Mouse (Mus musculus) G1E (cell line): Measurements from ENCODE around the gene Aqp5. TPM values are rescaled to one million over a fixed set of nuclear protein-coding genes. Genes with fewer than 3 reads are reported as not detected.

Experiments used
- ATAC-seq: 2 replicates; pipeline ENCODE4 v1.8.0; 2016; ENCODE audit warnings: mild to moderate bottlenecking; ENCODE audit not compliant: insufficient number of reproducible peaks, poor library complexity, low FRiP score, severe bottlenecking; ENCODE audit errors: extremely low read depth
- DNase-seq: peaks from one replicate; pipeline ENCODE4 v3.0.0; 2012; ENCODE audit warnings: low spot score
- H3K27me3 ChIP-seq: 2 replicates; pipeline ENCODE4 v1.6.1; 2012; ENCODE audit warnings: mild to moderate bottlenecking, low read length, inconsistent platforms; ENCODE audit not compliant: insufficient read depth
- H3K36me3 ChIP-seq: replicated peaks from 2 replicates; pipeline ENCODE3; 2012; ENCODE audit warnings: mild to moderate bottlenecking, inconsistent platforms
- H3K4me1 ChIP-seq: 2 replicates; pipeline ENCODE4 v1.6.1; 2012; ENCODE audit warnings: low read depth, low read length, inconsistent platforms, mixed read lengths; ENCODE audit not compliant: insufficient read depth
- H3K4me3 ChIP-seq: 2 replicates; pipeline ENCODE4 v1.5.1; 2012; ENCODE audit warnings: low read depth, mild to moderate bottlenecking, inconsistent platforms, low read length, moderate library complexity, mixed read lengths
- H3K9me3 ChIP-seq: replicated peaks from 2 replicates; pipeline ENCODE4 v1.6.1; 2012; ENCODE audit warnings: inconsistent platforms
- CTCF ChIP-seq: IDR thresholded peaks from 2 replicates; pipeline ENCODE4 v1.5.1; 2012; ENCODE audit warnings: low read depth, low read length, inconsistent platforms, mixed read lengths
- GATA1 ChIP-seq: IDR thresholded peaks from 2 replicates; pipeline ENCODE4 v1.6.1; 2012; ENCODE audit warnings: borderline replicate concordance, low read length, inconsistent platforms, mixed read lengths
- GATA2 ChIP-seq: IDR thresholded peaks from 2 replicates; pipeline ENCODE4 v1.6.1; 2012; ENCODE audit warnings: low read depth, low read length, inconsistent platforms, borderline replicate concordance
- POLR2AphosphoS5 ChIP-seq: IDR thresholded peaks from 2 replicates; pipeline ENCODE4 v1.6.1; 2012; ENCODE audit warnings: low read depth, low read length, inconsistent platforms; ENCODE audit not compliant: insufficient replicate concordance
- TAL1 ChIP-seq: conservative IDR thresholded peaks from 2 replicates; pipeline ENCODE4 v1.6.1; 2012; ENCODE audit warnings: low read depth, low read length, inconsistent platforms, mixed read lengths
- polyA plus RNA-seq: library from polyadenylated mRNA; stranded (reverse); fragments of >175 nt; gene quantifications from 2 replicates; pipeline ENCODE4 v1.2.3, GENCODE M21; 2012
- total RNA-seq, 2 experiments: library from RNA; stranded (forward) in 1 of 2; stranded (reverse) in 1 of 2; fragments of 200-1000 nt in 1 of 2; fragments of >200 nt in 1 of 2; fragmentation: Nextera tagmentation in 1 of 2; gene quantifications; 2 replicates each; pipeline ENCODE4 v1.2.3; 2014 to 2017

Gene Aqp5
- total and polyA plus RNA-seq, 3 experiments: 0.44 TPM; not detected in 2

GRCm38 (mm10) chr15:99607388-99608113, 17.0 kb downstream of the Aqp5 start:
- TF ChIP-seq POLR2AphosphoS5: no peak
- no peak for TF ChIP-seq GATA2
- no peak for TF ChIP-seq GATA1
- TF ChIP-seq TAL1: no peak
- no peak for TF ChIP-seq CTCF
- no peak for DNase-seq
- Histone ChIP-seq H3K36me3 (no peaks in the 10 kb centered on the region), H3K4me3 (no peak overlapping the region), H3K4me1 (peaks cover 32% of the 10 kb centered on the region), H3K9me3 (peaks cover 2% of the 10 kb centered on the region), H3K27me3 (peaks cover 67% of the 10 kb centered on the region)
- no peak for ATAC-seq

DNA sequence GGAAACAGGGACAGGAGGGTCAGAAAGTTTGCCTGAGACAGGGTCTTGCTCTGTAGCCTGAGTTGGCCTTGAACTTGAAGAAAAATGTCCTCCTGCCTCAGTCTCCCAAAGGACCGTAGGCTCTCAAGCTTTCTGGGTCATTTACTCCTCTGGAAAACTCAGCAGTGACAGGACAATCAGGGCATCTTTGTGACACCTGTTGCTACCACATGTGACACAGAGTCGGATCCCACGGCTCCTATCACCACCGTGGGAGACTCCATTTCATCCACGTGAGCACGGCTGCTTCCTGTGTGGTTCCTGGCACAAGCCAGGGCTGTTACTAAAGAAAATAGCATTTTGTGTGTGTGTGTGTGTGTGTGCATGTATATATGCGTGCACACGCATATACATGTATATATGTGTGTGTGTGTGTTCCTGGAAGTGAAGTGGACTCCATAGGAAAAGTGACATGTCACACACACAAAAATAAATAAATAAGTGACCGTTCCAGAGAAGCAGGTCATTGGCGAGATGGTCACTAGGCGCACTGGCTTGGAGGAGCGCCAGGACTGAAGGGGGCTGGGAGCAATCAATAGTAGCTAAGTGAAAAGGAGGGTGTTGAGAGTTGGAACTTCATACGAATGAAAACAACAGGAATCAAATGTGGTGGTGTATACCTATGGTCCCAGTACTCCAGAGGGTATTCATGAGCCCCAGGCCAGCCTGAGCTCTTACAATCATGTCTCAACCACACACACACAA, 18.0 kb downstream of the Aqp5 start:
- ATAC-seq: no peak
- Histone ChIP-seq H3K9me3 (peaks cover 3% of the 10 kb centered on the region), H3K4me1 (peaks cover 32% of the 10 kb centered on the region), H3K27me3 (peaks cover 60% of the 10 kb centered on the region), H3K4me3 (no peak overlapping the region), H3K36me3 (no peaks in the 10 kb centered on the region)
- DNase-seq: no peak
- TF ChIP-seq CTCF (no peak), TAL1 (no peak), GATA2 (no peak), GATA1 (no peak), POLR2AphosphoS5 (no peak)

GRCm38 (mm10) chr15:99611563-99611962, 21.0 kb downstream of the Aqp5 start:
- no peak for TF ChIP-seq GATA1
- TF ChIP-seq CTCF: no peak
- TF ChIP-seq TAL1: no peak
- TF ChIP-seq POLR2AphosphoS5: no peak
- TF ChIP-seq GATA2: no peak
- Histone ChIP-seq H3K36me3 (no peaks in the 10 kb centered on the region), H3K4me1 (peaks cover 22% of the 10 kb centered on the region), H3K4me3 (no peak overlapping the region), H3K9me3 (peaks cover 3% of the 10 kb centered on the region), H3K27me3 (peaks cover 67% of the 10 kb centered on the region)
- ATAC-seq (no peak), DNase-seq (no peak)

GRCm38 (mm10) chr15:99614273-99614672, 23.7 kb downstream of the Aqp5 start:
- H3K4me1 ChIP-seq: peaks cover 8% of the 10 kb centered on the region; the same call in 1 of the 2 replicates
- DNase-seq (no peak), ATAC-seq (no peak)
- H3K36me3 ChIP-seq: peaks cover 3% of the 10 kb centered on the region
- TF ChIP-seq GATA2 (no peak), CTCF (no peak), POLR2AphosphoS5 (no peak), GATA1 (no peak), TAL1 (no peak)
- H3K27me3 ChIP-seq: peaks cover 46% of the 10 kb centered on the region
- H3K4me3 ChIP-seq: no peak overlapping the region
- peaks cover 3% of the 10 kb centered on the region for H3K9me3 ChIP-seq

DNA sequence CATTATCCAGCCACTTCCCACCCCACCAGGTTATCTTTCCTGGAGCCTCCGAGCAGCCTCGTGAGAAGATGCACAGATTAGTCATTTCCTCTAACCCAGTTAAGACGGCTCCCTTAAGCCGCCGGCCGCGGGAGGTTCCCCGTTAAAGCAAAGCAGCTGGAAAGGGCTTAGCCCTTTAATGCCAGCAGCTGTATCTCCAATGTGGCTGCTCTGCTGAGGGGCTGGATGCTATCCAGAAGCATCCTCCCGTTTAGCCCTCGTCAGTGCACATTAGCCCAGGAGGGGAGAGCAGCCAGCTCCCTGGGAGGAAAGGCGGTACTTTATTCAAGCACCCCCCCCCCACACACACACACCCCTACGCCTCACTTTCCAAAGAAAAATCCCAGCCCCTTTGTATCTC, 24.2 kb downstream of the Aqp5 start:
- Histone ChIP-seq H3K4me1 (peaks cover 8% of the 10 kb centered on the region; the same call in 1 of the 2 replicates), H3K36me3 (peaks cover 8% of the 10 kb centered on the region), H3K27me3 (peaks cover 44% of the 10 kb centered on the region), H3K4me3 (no peak overlapping the region), H3K9me3 (peaks cover 3% of the 10 kb centered on the region)
- no peak for ATAC-seq
- no peak for DNase-seq
- TF ChIP-seq GATA2: no peak

GRCm38 (mm10) chr15:99615246-99615645, 24.7 kb downstream of the Aqp5 start:
- no peak overlapping the region for H3K4me3 ChIP-seq
- ATAC-seq: no peak
- peaks cover 4% of the 10 kb centered on the region; the same call in 1 of the 2 replicates for H3K4me1 ChIP-seq
- no peak for TF ChIP-seq GATA1
- no peak for TF ChIP-seq POLR2AphosphoS5
- no peak for TF ChIP-seq GATA2
- no peak for TF ChIP-seq CTCF
- no peak for TF ChIP-seq TAL1
- DNase-seq: no peak
- H3K36me3 ChIP-seq: peaks cover 12% of the 10 kb centered on the region
- peaks cover 3% of the 10 kb centered on the region for H3K9me3 ChIP-seq
- H3K27me3 ChIP-seq: peaks cover 40% of the 10 kb centered on the region

DNA sequence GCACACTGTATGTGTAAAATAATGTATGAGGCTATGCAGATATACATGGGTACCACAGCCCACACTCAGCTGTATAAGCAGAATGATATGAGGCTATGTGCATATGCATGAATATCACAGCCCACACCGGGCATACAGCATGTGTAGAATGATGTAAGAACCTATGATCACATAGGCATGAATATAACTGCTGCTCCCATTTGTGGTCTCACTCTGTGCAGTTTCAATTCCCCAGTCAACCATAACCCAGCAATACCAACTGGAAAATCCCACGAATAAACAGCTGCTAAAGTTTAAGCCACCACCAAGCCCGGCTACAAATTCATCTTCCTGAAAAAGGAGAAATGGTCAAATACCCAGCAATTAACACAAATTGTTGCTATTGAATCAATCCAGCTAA, 28.0 kb downstream of the Aqp5 start:
- ATAC-seq: no peak
- H3K4me1 ChIP-seq: no peaks in the 10 kb centered on the region
- TF ChIP-seq POLR2AphosphoS5 (no peak), GATA2 (no peak), CTCF (no peak), GATA1 (no peak), TAL1 (no peak)
- H3K27me3 ChIP-seq: peaks cover 20% of the 10 kb centered on the region
- H3K9me3 ChIP-seq: no peaks in the 10 kb centered on the region
- peaks cover 44% of the 10 kb centered on the region for H3K36me3 ChIP-seq
- H3K4me3 ChIP-seq: no peak overlapping the region
- DNase-seq: no peak
